Mouse (Mus musculus): Measurements from ENCODE around the gene Ttc38. TPM values are rescaled to one million over a fixed set of nuclear protein-coding genes. Genes with fewer than 3 reads are reported as not detected.

Ttc38 gene
- total RNA-seq (2014; rRNA removed) (4.7 and 5.4 TPM in 2 replicates), polyA plus RNA-seq (2015; fragmentation: Nextera tagmentation; extraction: Ambion mirVana) (2.0 and 3.1 TPM in 2 replicates)

DNA sequence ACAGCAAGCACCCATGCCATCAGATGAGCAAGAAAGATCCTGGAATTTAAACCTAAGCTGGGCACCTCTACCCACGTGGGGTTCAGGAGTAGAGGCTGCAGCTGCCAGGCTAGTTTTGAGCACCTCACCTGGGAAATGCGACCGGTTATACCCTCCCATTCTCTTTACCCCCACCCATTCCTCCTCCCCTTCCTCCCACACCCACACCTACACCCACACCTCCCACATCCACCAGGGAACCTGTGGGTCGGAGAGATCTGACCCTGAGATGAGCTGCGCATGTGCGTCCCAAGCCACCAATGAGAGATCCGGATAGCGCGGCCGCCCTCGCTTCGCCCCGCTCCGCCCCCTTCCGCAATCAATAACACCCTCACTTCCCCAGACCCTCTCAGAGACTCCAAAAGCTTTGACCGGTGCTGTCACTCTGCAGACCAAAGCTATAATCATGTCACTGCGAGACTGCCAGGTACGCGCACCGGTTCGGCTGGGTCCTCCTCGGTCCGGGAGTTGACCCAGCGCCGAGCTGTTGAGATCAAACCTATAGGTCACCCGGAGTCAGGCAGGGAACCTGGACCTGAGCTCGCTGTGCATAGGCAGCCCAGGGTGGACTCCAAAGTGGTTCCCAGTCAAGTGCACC lies at the start of gene Ttc38:
Gene Ttc38, plus strand, starts transcription at position 353 of the 637 bp plus-strand sequence.
- WGBS: 2% methylated on average over 25 of the region's 27 CpGs
- DNase-seq (ENCODE audit: low spot score): peak; percentile 83

DNA sequence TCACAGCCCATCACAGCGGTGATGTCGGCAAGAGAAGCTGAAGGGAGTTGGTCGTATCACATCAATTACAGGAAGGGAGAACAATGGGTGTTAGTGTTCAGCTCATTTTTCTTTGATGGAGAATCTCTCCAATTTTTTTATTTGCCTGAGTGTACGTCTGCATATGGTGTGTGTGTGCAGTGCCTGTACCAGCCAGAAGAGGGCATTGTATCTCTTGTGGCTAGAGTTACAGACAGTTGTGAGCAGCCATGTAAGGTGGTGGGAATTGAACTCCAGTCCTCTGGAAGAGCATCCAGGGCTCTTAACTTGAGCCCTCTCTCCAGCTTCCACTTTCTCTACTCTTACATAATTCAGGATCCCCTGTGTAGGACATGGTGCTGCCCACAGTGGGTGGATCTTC lies 49.0 kb upstream of the Ttc38 start:
- H3K4me3 ChIP-seq (ENCODE audit: low read length): no peak overlapping the region
- ATAC-seq (no peak), DNase-seq (ENCODE audit: low spot score) (no peak)
- WGBS: 90% methylated on average over 4 of the region's 4 CpGs
- TF ChIP-seq CTCF (IDR thresholded peaks at IDR 0.05; ENCODE audit: low read depth): no peak
- H3K27me3 ChIP-seq (ENCODE audit: insufficient read depth, low read length): no peaks in the 10 kb centered on the region
- H3K36me3 ChIP-seq (ENCODE audit: insufficient read depth, low read length): no peaks in the 10 kb centered on the region
- H3K4me2 ChIP-seq (ENCODE audit: low read depth, low read length): no peak overlapping the region
- H3K27ac ChIP-seq: no peak overlapping the region
- no peaks in the 10 kb centered on the region for H3K9me3 ChIP-seq (ENCODE audit: low read length)
- no peak overlapping the region for H3K9ac ChIP-seq (replicated peaks; ENCODE audit: low read length)
- no peaks in the 10 kb centered on the region for H3K4me1 ChIP-seq (ENCODE audit: insufficient read depth, low read length)

More for the DNA sequence above, at the start of gene Ttc38:
- H3K27ac ChIP-seq: no peak within 1 kb of the TSS
- H3K4me2 ChIP-seq (ENCODE audit: low read depth, low read length): peak within 1 kb of the TSS; percentile 76
- H3K36me3 ChIP-seq (ENCODE audit: insufficient read depth, low read length): no peaks in the 10 kb centered on the region
- peak; percentile 94 for ATAC-seq
- H3K9ac ChIP-seq (replicated peaks; ENCODE audit: low read length): peak within 1 kb of the TSS; percentile 45
- H3K9me3 ChIP-seq (ENCODE audit: low read length): no peaks in the 10 kb centered on the region
- peak; percentile 25 for TF ChIP-seq CTCF (IDR thresholded peaks at IDR 0.05; ENCODE audit: low read depth)
- H3K27me3 ChIP-seq (ENCODE audit: insufficient read depth, low read length): no peaks in the 10 kb centered on the region
- peak within 1 kb of the TSS; percentile 44 for H3K4me3 ChIP-seq (ENCODE audit: low read length)
- H3K4me1 ChIP-seq (ENCODE audit: insufficient read depth, low read length): peaks cover 7% of the 10 kb centered on the region; the same call in 1 of the 2 replicates

DNA sequence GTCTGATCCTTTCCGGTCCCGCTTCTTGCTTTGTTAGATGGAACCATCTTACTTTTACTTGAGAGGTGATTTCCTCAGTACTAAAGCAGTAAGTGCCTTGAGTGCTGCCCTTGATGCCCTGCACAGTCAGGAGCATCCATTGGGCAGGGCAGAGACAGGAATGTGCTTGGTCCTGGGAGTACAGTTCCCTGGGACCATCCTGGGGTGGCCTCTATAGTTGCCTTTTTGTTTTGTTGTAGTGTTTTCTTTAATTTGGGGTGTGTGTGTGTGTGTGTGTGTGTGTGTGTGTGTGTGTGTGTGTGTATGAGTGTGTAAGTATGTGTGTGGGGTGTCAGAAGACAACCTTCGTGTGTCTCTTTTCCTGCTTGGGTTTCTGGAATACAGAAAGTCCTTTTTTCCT lies 47.8 kb upstream of the Ttc38 start:
- H3K27me3 ChIP-seq (ENCODE audit: insufficient read depth, low read length): no peaks in the 10 kb centered on the region
- TF ChIP-seq CTCF (IDR thresholded peaks at IDR 0.05; ENCODE audit: low read depth): no peak
- WGBS: 94% methylated on average over 3 of the region's 3 CpGs
- no peaks in the 10 kb centered on the region for H3K9me3 ChIP-seq (ENCODE audit: low read length)
- H3K4me3 ChIP-seq (ENCODE audit: low read length): no peak overlapping the region
- H3K27ac ChIP-seq: no peak overlapping the region
- H3K9ac ChIP-seq (replicated peaks; ENCODE audit: low read length): no peak overlapping the region
- H3K36me3 ChIP-seq (ENCODE audit: insufficient read depth, low read length): no peaks in the 10 kb centered on the region
- no peaks in the 10 kb centered on the region for H3K4me1 ChIP-seq (ENCODE audit: insufficient read depth, low read length)
- no peak overlapping the region for H3K4me2 ChIP-seq (ENCODE audit: low read depth, low read length)
- DNase-seq (ENCODE audit: low spot score) (no peak), ATAC-seq (no peak)

DNA sequence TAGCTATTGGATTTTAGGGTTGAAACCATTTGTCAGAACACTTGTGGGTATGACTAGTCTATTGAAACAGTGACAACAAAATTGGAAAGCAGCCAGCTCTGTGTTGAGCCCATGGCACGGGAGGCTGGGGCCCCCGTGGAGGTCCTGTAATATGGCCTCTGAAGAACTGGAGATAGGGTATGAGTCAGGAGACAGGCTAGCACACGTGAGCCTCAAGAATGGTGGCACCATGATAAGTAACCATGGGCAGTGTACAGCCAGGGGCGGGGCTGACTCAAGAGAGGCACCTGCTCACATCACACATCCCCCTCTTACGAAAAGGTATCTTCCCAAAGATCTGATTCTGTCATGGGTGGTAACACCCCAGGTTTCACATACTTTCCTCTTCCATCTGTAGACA lies 45.4 kb upstream of the Ttc38 start:
- Histone ChIP-seq H3K27me3 (ENCODE audit: insufficient read depth, low read length) (no peaks in the 10 kb centered on the region), H3K36me3 (ENCODE audit: insufficient read depth, low read length) (no peaks in the 10 kb centered on the region), H3K9ac (replicated peaks; ENCODE audit: low read length) (no peak overlapping the region), H3K4me1 (ENCODE audit: insufficient read depth, low read length) (no peaks in the 10 kb centered on the region), H3K4me3 (ENCODE audit: low read length) (no peak overlapping the region), H3K4me2 (ENCODE audit: low read depth, low read length) (no peak overlapping the region), H3K27ac (no peak overlapping the region), H3K9me3 (ENCODE audit: low read length) (no peaks in the 10 kb centered on the region)
- TF ChIP-seq CTCF (IDR thresholded peaks at IDR 0.05; ENCODE audit: low read depth): no peak
- WGBS: 61% methylated on average over 5 of the region's 5 CpGs
- DNase-seq (ENCODE audit: low spot score) (no peak), ATAC-seq (no peak)

GRCm38 (mm10) chr15:85787482-85787881 lies 44.6 kb upstream of the Ttc38 start:
- no peak for TF ChIP-seq CTCF (IDR thresholded peaks at IDR 0.05; ENCODE audit: low read depth)
- no peak overlapping the region for H3K27ac ChIP-seq
- WGBS: 91% methylated on average over 6 of the region's 6 CpGs
- no peaks in the 10 kb centered on the region for H3K9me3 ChIP-seq (ENCODE audit: low read length)
- H3K9ac ChIP-seq (replicated peaks; ENCODE audit: low read length): no peak overlapping the region
- H3K36me3 ChIP-seq (ENCODE audit: insufficient read depth, low read length): no peaks in the 10 kb centered on the region
- H3K4me3 ChIP-seq (ENCODE audit: low read length): no peak overlapping the region
- no peaks in the 10 kb centered on the region for H3K4me1 ChIP-seq (ENCODE audit: insufficient read depth, low read length)
- H3K27me3 ChIP-seq (ENCODE audit: insufficient read depth, low read length): no peaks in the 10 kb centered on the region
- DNase-seq (ENCODE audit: low spot score): no peak
- no peak overlapping the region for H3K4me2 ChIP-seq (ENCODE audit: low read depth, low read length)
- ATAC-seq: no peak

GRCm38 (mm10) chr15:85788051-85788450 lies 44.1 kb upstream of the Ttc38 start:
- Histone ChIP-seq H3K36me3 (ENCODE audit: insufficient read depth, low read length) (no peaks in the 10 kb centered on the region), H3K27me3 (ENCODE audit: insufficient read depth, low read length) (no peaks in the 10 kb centered on the region), H3K4me2 (ENCODE audit: low read depth, low read length) (no peak overlapping the region), H3K4me1 (ENCODE audit: insufficient read depth, low read length) (no peaks in the 10 kb centered on the region), H3K27ac (no peak overlapping the region), H3K9ac (replicated peaks; ENCODE audit: low read length) (no peak overlapping the region), H3K9me3 (ENCODE audit: low read length) (no peaks in the 10 kb centered on the region), H3K4me3 (ENCODE audit: low read length) (no peak overlapping the region)
- ATAC-seq (no peak), DNase-seq (ENCODE audit: low spot score) (no peak)
- 91% methylated on average over 4 of the region's 4 CpGs for WGBS
- no peak for TF ChIP-seq CTCF (IDR thresholded peaks at IDR 0.05; ENCODE audit: low read depth)

DNA sequence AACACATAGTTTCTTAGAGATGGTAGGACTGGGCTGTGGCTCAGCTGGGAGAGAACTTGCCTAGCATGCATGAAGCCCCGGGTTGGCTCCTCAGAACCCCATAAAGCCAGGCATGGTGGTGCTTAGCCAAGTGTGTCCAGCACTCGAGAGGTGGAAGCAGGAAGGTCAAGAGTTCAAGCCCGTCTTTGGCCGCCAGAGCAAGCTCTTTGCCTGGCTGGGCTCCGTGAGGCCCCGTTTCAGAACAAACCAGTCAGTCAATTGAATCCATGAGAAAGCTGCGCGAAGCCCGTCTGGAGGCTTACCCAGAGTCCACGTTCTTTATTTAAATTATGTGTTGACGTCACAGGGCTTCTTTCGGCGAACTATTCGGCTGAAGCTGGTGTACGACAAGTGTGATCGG lies 43.5 kb upstream of the Ttc38 start:
- H3K9ac ChIP-seq (replicated peaks; ENCODE audit: low read length): no peak overlapping the region
- H3K4me3 ChIP-seq (ENCODE audit: low read length): no peak overlapping the region
- no peak overlapping the region for H3K4me2 ChIP-seq (ENCODE audit: low read depth, low read length)
- DNase-seq (ENCODE audit: low spot score): no peak
- H3K27me3 ChIP-seq (ENCODE audit: insufficient read depth, low read length): no peaks in the 10 kb centered on the region
- WGBS: 72% methylated on average over 16 of the region's 16 CpGs
- no peaks in the 10 kb centered on the region for H3K36me3 ChIP-seq (ENCODE audit: insufficient read depth, low read length)
- no peak for TF ChIP-seq CTCF (IDR thresholded peaks at IDR 0.05; ENCODE audit: low read depth)
- H3K27ac ChIP-seq: no peak overlapping the region
- no peaks in the 10 kb centered on the region for H3K4me1 ChIP-seq (ENCODE audit: insufficient read depth, low read length)
- H3K9me3 ChIP-seq (ENCODE audit: low read length): no peaks in the 10 kb centered on the region
- no peak for ATAC-seq
